Mouse (Mus musculus) adrenal gland, postnatal 25 days (tissue): ENCODE measurements at regions not wholly inside any gene's neighbourhood (a gene's known extent, or its start where the extent isn't known, plus 50 kb on each side); places are given as distances from the start of the nearest gene placed in this dataset.

ENCODE experiments used
- DNase-seq: peaks from one replicate; pipeline ENCODE4 v3.0.0; 2021; ENCODE audit warnings: mixed read lengths

DNA sequence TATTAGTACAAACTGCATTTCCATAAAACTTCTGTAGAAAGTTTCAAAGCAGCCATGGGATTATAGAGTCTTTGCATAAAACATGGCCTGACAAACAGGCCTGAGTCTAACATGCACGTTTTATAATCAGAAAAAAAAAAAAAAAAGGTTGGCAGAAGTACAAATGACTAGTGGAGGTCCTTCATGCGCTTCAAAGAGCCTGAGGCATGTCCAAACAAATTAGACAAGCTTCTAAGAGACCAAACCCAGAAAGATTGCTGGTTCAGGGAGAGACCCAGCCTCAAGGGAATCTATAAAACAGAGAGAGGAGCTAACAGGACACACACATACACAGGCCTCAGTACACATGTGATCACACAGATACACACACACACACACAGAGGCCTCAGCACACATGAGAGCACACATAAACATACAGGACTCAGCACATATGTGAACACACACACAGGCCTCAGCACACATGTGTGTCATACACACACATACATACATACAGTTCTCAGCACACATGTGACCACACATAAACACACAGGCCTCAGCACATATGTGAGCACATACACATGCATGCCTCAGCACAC lies 57.0 kb upstream of the Gnaq start:
- no peak for DNase-seq

DNA sequence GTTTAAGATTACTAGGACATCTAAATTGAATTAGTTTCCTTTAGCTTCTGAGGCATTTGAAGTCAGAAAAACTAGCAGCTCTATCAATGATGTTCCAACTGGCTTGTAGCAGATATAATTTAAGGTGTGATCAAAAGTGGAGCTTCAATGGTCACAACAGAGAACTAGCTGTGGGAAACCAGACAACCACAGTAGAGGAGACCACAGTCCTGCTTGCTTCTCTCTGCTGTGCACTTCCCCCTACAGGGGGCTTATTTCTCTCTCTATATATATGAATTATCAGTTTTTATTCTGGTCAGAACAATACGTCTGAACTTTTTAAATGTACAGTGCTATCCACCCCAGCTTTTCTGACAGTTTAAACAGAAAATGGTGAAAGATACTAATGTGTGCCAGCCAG lies 57.6 kb upstream of the Gnaq start:
- no peak for DNase-seq

DNA sequence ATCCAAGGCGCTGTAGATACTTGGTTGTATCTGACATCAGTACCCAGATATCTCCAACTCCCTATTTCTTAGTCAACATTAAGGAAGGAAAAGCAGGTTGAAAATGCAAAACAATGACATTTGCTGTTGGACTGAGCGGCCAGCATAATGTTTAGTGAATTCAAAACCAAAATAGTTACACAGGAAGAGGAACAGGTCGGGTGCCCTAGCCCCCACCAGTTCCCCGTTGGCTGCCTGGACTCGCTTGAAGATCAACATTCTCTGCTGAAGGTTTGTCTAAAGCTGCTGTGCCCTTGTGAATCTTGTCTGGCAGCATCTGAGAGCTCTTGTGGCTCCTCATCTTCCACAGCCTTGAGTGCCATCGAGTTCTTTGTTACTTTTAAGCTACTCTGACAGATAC lies 65.3 kb upstream of the Gnaq start:
- no peak for DNase-seq

DNA sequence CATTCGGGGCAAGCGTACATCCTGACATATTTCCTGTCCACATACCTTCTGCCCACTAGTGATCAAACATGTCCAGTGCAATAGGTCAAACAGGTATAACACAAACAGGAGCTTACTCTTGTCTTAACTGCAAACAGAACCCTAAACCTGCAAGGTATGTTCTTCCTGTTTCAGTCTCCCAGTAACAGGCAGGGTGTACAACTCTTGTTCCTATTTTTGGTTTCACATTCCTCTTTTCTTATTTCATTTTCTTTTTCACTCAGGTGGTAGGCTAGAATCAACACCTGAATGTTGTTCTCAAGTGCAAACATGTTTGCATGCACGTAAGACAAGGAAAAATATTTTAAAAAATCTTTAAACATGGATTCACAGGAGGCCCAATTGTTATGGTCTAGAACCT lies 67.7 kb upstream of the Gnaq start:
- no peak for DNase-seq

DNA sequence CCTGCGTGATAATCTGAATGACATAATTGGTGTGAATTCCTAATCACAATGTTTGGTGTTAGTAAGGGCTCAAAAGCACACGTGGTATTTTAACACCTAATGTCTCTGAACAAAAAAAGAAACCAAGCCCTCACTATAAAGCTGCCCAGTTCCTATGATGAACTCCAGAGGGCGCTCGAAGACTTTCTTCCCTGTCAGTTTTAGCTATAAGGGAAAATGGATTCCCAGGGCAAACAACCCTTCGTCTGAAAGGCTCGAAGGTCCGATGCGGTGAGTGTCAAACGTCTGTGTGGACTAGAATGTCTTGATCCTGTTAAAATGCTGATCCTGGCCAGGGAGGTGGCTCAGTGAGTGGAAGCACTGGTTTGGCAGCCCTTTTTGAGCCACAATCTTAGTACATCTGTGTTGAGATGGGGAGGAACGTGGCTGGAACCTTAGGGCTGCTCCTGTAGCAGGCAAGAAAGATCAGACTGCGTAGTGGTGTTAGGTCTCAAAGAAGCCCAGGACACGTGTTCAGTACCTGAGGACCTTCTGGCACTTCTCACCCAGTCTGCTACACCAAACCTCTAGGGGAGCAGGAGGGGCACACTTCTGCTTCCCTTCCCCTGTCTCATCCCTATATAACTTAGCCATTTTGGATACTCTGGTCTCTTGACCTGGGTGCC lies 68.6 kb upstream of the Gnaq start:
- DNase-seq = peak; percentile 65

DNA sequence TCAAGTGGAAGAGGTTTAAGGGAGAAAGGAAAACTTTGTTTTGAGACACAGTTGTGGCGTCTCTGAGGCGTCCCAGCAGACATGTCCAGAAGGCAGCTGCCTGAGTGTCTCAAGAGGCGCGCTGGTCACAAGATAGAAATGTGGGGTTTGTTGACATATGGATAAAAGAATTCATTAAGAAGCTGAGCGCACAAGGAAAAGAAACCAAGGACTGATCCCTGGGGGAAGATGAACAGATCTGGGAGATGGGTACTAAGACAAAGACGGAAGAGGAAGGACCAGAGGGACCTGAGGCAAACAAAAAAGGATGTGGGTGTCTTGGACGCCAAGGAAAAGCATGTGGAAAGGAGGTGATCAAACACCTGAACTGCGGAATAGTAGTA lies 69.1 kb upstream of the Gnaq start:
- DNase-seq = no peak

DNA sequence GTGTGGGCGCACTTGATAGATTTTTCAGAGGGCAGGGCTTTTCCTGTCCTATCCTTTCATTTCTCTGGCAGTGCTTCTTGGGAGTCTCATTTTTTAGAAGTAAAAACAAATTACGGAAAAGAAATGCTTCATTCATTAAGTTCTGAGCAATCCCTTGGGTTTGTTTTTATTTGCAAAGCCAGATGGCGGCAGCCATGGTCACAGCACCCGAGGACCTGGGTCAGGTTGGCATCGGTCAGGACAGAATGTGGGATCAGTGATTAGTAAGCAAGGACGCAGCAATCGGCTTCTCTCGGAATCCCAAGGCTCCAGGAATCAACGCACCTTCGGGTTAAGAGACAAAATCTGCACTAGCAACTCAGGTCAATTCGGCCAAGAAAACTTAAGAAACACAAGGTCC lies 70.8 kb upstream of the Gnaq start:
- DNase-seq = peak; percentile 39

DNA sequence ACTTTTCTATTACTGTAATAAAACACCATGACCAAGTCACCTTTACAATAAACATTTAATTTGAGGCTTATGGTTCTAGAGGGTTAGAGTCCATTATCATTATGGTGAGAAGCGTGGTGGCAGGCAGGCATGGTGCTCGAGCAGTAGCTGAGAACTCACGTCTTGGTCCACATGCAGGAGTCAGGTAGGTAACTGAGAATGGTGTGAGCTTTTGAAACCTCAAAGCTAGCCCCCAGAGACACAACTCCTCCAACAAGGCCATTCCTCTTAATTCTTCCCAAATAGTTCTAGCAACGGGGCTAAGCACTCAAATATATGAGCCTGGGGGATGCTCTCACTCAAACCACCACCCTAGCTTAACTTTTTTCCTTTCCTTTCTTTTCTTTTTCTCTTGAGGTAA lies 73.6 kb upstream of the Gnaq start:
- DNase-seq = no peak

DNA sequence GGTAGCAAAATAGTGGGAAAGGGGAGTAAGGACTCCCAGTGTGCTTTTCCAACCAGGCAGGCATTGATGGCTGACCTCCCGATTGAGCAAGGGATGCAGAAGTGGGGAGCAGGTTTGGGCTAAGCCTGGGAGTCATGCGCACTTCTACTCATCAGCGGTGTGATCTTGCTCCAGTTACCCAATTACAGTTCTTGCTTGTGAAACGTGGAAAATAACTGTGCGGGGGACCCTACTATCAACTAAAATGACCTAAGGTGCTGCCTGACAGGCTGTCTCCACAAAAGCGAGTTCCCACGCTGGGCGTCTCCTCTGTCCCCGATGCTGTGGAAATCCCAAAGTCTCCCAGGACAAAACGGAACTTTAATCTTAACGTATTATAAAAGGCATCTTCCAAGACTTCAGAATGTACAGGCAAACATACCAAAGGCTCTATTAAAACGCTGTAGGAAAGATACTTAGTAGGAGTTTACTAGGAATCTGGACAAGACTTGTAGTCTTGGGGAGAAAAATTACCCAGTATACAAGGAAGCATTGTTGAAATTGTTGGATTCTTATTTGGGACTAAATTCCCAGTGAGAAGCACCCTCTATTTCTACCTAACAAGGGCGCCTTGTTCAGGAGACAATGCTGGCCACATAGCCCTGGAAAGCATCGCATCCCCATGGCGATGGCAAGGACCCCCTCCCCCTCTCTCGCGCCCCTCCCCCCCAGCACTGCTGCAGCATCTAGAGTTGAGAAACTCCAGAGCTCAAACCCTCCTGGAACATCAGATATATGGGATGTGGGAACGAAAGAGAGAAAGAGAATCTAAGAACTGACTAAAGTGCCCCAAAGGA lies 65.6 kb upstream of the Cep78 start:
- DNase-seq = no peak

DNA sequence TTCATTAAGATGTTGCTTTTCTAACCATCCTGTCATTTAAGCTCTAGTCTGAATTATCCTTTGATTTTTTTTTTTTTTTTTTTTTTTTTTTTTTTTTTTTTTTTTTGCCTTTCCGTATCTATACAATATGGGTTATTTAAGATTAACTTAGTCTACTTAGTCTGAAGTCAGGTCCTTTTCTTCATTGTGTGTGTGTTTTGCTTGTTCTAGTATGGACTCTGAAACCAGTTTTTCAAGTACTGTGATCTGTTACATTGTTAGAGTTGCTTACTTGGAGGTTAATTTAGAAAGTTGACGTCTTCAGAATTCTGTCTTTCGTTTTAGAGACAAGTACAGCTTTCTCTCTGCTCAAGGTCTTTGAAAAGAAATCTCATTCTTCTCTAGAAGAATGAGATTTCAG lies 64.9 kb upstream of the Cep78 start:
- DNase-seq = no peak

DNA sequence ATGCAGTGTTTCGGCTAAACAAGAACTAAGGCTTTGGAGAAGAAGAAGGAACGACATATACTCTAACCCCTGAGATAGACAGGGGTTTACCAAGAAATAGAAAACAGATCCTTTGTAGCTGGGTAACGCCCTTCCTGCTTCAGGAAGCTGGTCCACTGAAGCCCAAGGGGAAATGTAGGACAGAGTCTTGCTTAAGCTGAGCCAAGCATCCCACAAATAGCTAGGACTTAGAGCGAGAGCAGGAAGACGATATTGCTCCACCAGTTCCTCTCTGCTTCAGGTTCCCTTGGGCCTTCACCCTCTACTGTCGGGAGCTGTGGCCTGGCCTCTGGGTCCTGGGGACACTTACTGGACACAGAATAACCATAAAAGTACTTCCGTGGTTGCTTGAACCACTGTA lies 62.2 kb upstream of the Cep78 start:
- DNase-seq = no peak

DNA sequence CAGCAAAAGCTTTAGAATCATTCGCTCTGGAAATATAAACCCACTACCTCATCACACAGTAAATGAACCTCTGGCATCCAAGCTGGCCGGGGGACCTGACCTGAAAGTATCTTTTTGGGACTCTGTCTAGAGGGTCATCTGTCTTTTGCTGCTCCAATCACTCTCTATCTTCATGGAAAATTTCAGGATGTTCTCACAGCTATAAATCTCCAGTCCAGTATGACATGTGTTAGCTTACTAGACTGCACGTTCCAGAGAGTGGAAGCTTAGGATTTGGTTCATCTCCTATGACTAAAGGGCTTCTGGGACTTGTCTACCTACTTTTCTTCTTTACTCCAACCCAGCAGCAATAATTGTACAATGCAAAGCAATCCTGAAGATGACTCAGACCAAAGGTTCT lies 60.5 kb upstream of the Cep78 start:
- no peak for DNase-seq

DNA sequence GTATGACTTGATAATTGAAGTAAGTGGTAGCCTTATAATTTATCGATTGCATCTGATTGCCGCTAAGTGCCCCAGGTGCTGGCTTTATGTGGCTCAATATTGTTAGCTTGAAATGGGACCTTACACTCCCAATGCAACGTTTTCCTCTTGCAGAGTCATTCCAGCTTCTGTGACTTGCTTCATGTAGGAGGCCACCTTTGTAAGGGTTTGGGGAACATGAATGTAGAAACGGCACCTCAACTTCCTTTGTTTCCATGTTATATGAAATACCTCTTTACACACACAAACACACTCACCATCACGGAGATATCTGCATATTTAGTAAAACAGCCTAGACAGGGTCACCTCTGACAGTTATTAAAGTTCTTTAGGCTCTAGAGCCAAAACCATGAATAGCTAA lies 59.4 kb upstream of the Cep78 start:
- no peak for DNase-seq

DNA sequence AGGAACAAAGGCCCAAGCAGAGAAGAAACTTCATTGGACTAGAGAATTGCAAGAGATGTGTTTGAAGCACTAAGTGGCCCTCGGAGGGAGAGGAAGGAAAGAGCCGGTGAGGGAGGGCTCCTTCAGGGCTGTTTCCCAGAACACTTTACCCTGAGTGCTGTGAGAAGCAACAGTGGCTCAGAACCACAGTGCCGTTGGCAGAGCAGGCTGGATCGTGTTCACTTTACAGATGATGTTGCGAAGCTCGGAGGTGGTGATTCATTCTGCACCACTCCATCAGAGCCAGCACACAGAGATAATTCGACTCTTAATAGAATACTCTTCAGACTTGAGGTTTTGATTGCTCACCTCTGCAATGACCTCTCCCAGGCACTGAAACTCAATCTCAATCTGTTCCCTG lies 58.2 kb upstream of the Cep78 start:
- DNase-seq = no peak

DNA sequence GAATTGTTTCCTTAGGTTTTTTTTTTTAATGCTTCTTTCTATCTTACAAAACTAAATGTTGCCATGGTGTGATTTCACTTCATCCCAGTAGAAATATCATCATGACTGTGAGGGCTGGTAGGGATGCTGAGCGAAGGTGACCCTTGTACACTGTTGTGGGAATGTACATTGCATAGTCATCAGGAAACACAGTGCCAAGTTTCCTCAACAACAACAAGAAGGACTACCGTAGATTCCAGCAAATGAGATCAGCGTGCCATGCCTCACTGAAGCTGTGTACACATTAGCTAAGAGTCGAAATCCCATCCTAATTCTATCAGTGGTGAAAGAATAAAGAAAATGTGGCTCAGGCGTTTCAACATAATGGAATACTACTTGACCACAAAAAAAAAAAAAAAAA lies 57.1 kb upstream of the Cep78 start:
- no peak for DNase-seq

DNA sequence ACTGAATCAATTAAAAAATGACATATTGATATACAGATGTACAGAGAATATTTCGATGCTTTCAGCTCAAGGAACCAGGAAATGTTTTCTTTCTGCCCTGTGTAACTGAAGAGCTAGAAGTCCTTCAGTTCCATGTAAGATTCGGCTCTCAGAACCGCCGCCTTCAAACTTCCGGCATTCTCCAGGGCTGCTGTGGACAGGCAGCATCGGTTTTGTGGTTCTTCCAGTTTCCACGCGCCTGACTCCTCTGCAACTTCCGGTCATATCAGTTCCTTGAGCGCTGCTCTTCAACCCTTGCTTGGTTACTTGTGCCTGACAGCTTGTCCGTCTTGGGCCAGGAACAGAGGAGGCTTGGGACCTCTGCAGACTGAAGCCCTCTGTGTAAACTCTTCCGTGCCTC lies 53.0 kb upstream of the Cep78 start:
- DNase-seq = no peak
